Mouse (Mus musculus): Measurements from ENCODE around the gene Lmo4.

DNA sequence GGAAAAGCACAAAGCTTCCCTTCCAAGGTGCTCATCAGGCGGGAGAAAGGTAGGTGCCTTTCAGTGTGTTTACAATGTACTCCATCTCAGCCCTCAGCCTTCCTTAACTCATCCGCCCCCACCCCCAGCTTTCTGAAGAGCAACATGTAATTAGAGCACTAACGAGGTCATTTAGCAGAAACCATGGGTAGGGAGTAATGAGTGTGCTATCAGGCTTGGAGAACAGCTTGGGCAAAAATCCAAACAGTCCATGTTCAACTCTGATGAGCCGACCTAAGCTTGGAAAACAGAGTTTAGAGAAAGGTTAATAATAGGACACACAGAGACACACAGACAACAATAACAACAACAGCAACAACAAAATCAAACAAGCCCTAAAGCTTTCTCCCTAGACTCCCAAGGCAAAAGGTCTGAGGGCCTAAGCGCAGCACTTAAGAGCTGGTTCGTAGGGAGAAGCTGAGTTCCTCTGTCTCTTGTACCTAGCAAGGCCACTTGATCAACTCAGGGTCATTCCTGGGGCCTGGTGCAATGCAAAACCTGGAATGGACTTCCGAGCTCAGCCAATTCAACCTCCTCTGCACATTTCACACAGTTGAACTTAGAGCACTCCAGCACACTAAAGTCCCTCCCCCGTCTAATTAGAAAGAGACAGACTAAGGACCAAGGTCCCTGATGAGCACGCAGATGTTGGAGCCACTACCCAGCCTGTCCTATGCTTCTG is 40.2 kb downstream of the Lmo4 start:
- no peak for TF ChIP-seq CTCF (IDR thresholded peaks at IDR 0.05; ENCODE audit: control insufficient read depth, insufficient read depth, insufficient replicate concordance, low read depth, low read length)
- TF ChIP-seq POLR2A (IDR thresholded peaks at IDR 0.05; ENCODE audit: control insufficient read depth, low read depth, low read length): no peak

All from testis, adult 2 months (tissue).